8 mouse cellular contexts compared by ENCODE assay signal in genomic region chr11:76449520-76450201, GRCm38 (mm10). TPM values are rescaled to one million over a fixed set of nuclear protein-coding genes. Genes with fewer than 3 reads are reported as not detected.
A peak's percentile ranks its signal among the peaks of the same experiment; 100 is the strongest.
DNase-seq lines count a peak whose midpoint lies in the region; ATAC-seq and TF ChIP-seq lines count a peak whose summit lies in the region.

No protein-coding gene starts in this region.

- TF ChIP-seq POLR2A in cortical plate, adult 2 months (IDR thresholded peaks at IDR 0.05; ENCODE audit: extremely low read depth, insufficient read depth, low read length): no peak

- H3K4me1 ChIP-seq in cortical plate, adult 2 months (ENCODE audit: control insufficient read depth, insufficient read depth, low read length): peaks cover 12% of the 10 kb centered on the region
- H3K4me1 ChIP-seq in hindbrain, embryonic 14.5 days (replicated peaks; ENCODE audit: control insufficient read depth, insufficient read depth, low read length): peaks cover 42% of the 10 kb centered on the region
- peaks cover 55% of the 10 kb centered on the region for H3K4me1 ChIP-seq in neural tube, embryonic 12.5 days

- H3K36me3 ChIP-seq in hindbrain, embryonic 14.5 days (replicated peaks; ENCODE audit: control insufficient read depth, insufficient read depth): peaks cover 80% of the 10 kb centered on the region
- H3K36me3 ChIP-seq in neural tube, embryonic 12.5 days: peaks cover 28% of the 10 kb centered on the region

- no peak overlapping the region for H3K4me2 ChIP-seq in hindbrain, embryonic 14.5 days (replicated peaks)
- H3K4me2 ChIP-seq in neural tube, embryonic 12.5 days (replicated peaks): peak overlapping the region; percentile 44

- H3K4me3 ChIP-seq in cortical plate, adult 2 months (ENCODE audit: insufficient read depth, low read length): no peak overlapping the region
- no peak overlapping the region for H3K4me3 ChIP-seq in hindbrain, embryonic 14.5 days (replicated peaks; ENCODE audit: low read length)
- H3K4me3 ChIP-seq in neural tube, embryonic 12.5 days: no peak overlapping the region

- peak; percentile 68 for ATAC-seq in hindbrain, embryonic 14.5 days (ENCODE audit: low FRiP score)
- peak; percentile 87 for ATAC-seq in neural tube, embryonic 12.5 days (ENCODE audit: low FRiP score, low read depth)

- H3K27me3 ChIP-seq in hindbrain, embryonic 14.5 days (ENCODE audit: control insufficient read depth, insufficient read depth, low read length): no peaks in the 10 kb centered on the region
- no peaks in the 10 kb centered on the region for H3K27me3 ChIP-seq in neural tube, embryonic 12.5 days (replicated peaks)

- no peaks in the 10 kb centered on the region for H3K9me3 ChIP-seq in hindbrain, embryonic 14.5 days (ENCODE audit: control insufficient read depth, low read length)
- no peaks in the 10 kb centered on the region for H3K9me3 ChIP-seq in neural tube, embryonic 12.5 days

- WGBS in hindbrain, embryonic 14.5 days: 14% methylated on average over 15 of the region's 15 CpGs
- WGBS in neural tube, embryonic 12.5 days: 15% methylated on average over 15 of the region's 15 CpGs

- DNase-seq in adrenal gland, adult 2 months: peak; percentile 74
- DNase-seq in frontal cortex, postnatal 36 days (ENCODE audit: low spot score in 2 of 2): peak; percentile 77 to 89
- peak; percentile 74 for DNase-seq in hindbrain, embryonic 14.5 days (ENCODE audit: low spot score)
- DNase-seq in left cerebral cortex, adult 11 months (ENCODE audit: low spot score): peak; percentile 61
- DNase-seq in T-cell, adult 2 months (ENCODE audit: low spot score): no peak
- DNase-seq in thymus, postnatal 10 days (ENCODE audit: low spot score in 2 of 2): no peak

- H3K27ac ChIP-seq in cortical plate, adult 2 months (ENCODE audit: insufficient read depth, low read length): peak overlapping the region; percentile 42
- peak overlapping the region; percentile 79 for H3K27ac ChIP-seq in hindbrain, embryonic 14.5 days
- H3K27ac ChIP-seq in neural tube, embryonic 12.5 days: peak overlapping the region; percentile 88

- H3K9ac ChIP-seq in hindbrain, embryonic 14.5 days: peak overlapping the region; percentile 39; the same call in 1 of the 2 replicates
- H3K9ac ChIP-seq in neural tube, embryonic 12.5 days: peak overlapping the region; percentile 22

- TF ChIP-seq CTCF in cortical plate, adult 2 months (IDR thresholded peaks at IDR 0.05; ENCODE audit: extremely low read depth, insufficient read depth, low read length): no peak

RNA-seq across cellular contexts. Expression of gene Timm22, which starts 42.9 kb away (rescaled TPM):
- 10 to 100 TPM; 37.9 to 53.7 TPM for total RNA-seq in adrenal gland, adult 2 months (2021)
- polyA plus RNA-seq in adrenal gland, adult 2 months (2012; rRNA removed): 13.8 and 21.4 TPM in 2 replicates
- 28.3 and 28.7 TPM in 2 replicates for polyA plus RNA-seq in cortical plate, adult 2 months (2012; rRNA removed)
- 110 TPM in 2 replicates for polyA plus RNA-seq in hindbrain, embryonic 14.5 days (2014; fragmentation: Nextera tagmentation; extraction: Ambion mirVana)
- polyA plus RNA-seq in neural tube, embryonic 12.5 days (2016; fragmentation: Nextera tagmentation; extraction: Ambion mirVana): 120 and 132 TPM in 2 replicates

RNA-seq across cellular contexts. Expression of gene Nxn, which starts 50.7 kb away (rescaled TPM):
- 10 to 100 TPM; 28.9 to 31.6 TPM for total RNA-seq in adrenal gland, adult 2 months (2021)
- 21.5 and 25.2 TPM in 2 replicates for polyA plus RNA-seq in adrenal gland, adult 2 months (2012; rRNA removed)
- polyA plus RNA-seq in cortical plate, adult 2 months (2012; rRNA removed): 8.0 and 9.2 TPM in 2 replicates
- 32.0 and 36.0 TPM in 2 replicates for polyA plus RNA-seq in hindbrain, embryonic 14.5 days (2014; fragmentation: Nextera tagmentation; extraction: Ambion mirVana)
- polyA plus RNA-seq in neural tube, embryonic 12.5 days (2016; fragmentation: Nextera tagmentation; extraction: Ambion mirVana): 64.1 and 64.4 TPM in 2 replicates

Comparison
In these comparisons a context has a peak if more than half of its experiments do, and no peak if none do; other contexts are left out.
1. DNase-seq: peak in adrenal gland, adult 2 months (single experiment), frontal cortex, postnatal 36 days (2 of 2), hindbrain, embryonic 14.5 days (single experiment) and left cerebral cortex, adult 11 months (single experiment); none in T-cell, adult 2 months (single experiment) and thymus, postnatal 10 days (0 of 2).
2. Peak in every context shown above with its lines, with median percentiles within 50 percentile points of each other: H3K27ac ChIP-seq.